Mouse (Mus musculus) frontal cortex, adult (tissue): ENCODE results near the gene Nectin2.
A peak's percentile ranks its signal among the peaks of the same experiment; 100 is the strongest.

ENCODE experiments used
- ATAC-seq: cut with Nextera tagmentation; 2 replicates; pipeline ENCODE4 v1.9.2; 2017; ENCODE audit warnings: mild to moderate bottlenecking, moderate library complexity, mixed read lengths; ENCODE audit not compliant: low TSS enrichment

Nectin2 gene

DNA sequence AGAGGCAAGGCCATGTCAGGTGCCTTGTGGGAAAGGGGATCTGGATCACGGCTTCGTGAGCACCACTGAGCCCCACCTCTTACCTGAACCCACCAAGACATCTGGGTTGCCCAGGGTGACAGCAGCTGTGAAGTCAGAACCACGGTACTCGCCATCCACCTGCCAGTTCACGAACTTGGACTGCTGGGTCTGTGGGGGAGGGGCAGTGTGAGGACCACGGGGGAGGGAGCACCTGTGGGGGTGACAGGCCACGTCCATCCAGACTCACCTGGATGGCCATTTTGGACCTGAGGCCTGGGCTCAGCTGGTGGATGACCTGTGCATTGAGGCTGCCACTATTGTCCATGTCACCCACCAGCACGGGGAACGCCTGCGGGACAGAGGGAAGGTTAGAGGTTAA is 39.6 kb downstream of the Nectin2 start:
- ATAC-seq: no peak

DNA sequence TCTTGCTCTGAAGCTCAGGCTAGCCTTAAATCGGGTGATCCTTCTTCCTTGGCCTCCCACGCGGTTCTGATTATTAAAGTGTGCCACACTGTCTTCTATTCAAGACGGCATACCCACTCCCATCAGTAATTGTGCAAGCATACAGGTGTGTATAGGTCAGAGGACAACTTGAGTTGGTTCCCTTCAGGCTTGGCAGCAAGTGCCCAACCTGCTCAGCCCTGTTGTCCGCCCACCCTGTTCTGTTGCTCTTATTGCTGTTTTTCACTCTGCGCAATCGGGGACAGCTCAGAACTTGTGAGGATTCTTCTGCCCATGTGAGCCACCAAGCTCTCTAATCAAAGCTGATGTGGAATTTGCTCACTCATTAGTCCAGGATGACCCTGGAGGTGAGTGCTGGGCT is 45.0 kb downstream of the Nectin2 start:
- ATAC-seq: no peak

- no peak for ATAC-seq
Measured at GRCm38 (mm10) chr7:19704475-19704874, 45.8 kb downstream of the Nectin2 start.

GRCm38 (mm10) chr7:19702859-19703555 is 47.3 kb downstream of the Nectin2 start:
- ATAC-seq: no peak

GRCm38 (mm10) chr7:19701069-19701761 is 49.1 kb downstream of the Nectin2 start:
- ATAC-seq: peak; percentile 53

GRCm38 (mm10) chr7:19700299-19701068 is 49.8 kb downstream of the Nectin2 start:
- no peak for ATAC-seq

DNA sequence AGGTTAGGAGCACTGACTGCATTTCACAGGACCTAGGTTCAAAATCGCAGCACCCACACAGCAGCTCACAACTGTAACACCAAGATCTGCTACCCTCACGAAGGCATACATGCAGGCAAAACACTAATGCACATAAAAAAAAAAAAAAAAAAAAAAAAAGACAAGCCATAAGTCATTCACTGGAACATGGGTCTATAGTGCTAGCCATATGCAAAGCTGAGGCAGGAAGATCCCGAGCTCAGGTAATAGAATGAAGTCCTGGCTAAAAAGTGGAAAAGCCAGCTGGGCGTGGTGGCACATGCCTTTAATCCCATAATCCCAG is 50.5 kb downstream of the Nectin2 start:
- no peak for ATAC-seq

GRCm38 (mm10) chr7:19698907-19699826 is 51.1 kb downstream of the Nectin2 start, which contains the start of gene Apoe:
Gene Apoe, minus strand, starts transcription at chr7:19699188.
- ATAC-seq: peak; percentile 39

DNA sequence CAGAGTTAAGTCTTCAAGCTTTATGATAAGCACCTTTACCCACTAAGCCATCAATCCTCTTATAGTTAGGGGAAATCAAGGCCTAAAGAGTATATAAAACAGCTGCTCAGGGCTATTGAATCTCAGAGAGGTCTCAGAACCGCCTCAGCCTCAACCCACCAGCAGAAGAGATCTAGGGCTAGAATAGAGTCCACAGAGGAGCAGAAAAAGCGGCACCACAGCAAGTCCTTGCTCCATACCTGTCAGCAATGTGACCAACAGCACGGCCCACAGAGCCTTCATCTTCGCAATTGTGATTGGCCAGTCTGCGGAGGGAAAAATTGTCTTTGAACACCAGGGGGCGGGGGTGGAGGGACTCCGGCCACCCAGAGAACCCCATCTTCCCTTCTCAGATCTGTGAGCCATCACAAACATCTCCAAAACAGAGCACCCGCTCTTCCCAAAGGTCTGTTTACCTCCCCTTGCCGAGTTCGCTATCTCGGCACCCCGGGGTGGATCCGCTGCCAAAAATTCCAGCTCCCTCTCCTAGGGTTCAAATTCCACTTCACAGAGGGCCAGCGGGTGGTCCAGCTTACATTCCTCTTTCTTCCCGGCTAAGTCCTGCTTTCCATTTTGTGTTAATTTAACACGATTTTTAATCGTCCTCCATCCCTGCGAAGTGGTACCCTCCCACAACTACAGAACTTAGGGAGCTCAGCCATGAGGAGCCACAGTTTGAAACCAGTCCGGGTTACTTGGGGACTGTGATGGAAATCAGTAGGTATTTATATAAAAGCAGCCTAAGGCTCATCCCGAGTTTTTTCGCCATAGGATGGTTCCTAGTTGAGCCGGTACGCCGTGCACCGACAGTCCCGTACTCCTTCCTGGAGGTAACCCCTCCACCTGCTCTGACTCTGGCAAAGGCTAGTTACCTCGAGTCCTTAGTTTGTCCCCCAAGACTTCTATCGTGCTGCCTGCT is 52.1 kb downstream of the Nectin2 start:
- peak; percentile 24; the same call in 1 of the 2 replicates for ATAC-seq

GRCm38 (mm10) chr7:19696336-19696873 is 53.9 kb downstream of the Nectin2 start:
- no peak for ATAC-seq

- ATAC-seq: no peak
Measured at GRCm38 (mm10) chr7:19695881-19696280, 54.4 kb downstream of the Nectin2 start.

DNA sequence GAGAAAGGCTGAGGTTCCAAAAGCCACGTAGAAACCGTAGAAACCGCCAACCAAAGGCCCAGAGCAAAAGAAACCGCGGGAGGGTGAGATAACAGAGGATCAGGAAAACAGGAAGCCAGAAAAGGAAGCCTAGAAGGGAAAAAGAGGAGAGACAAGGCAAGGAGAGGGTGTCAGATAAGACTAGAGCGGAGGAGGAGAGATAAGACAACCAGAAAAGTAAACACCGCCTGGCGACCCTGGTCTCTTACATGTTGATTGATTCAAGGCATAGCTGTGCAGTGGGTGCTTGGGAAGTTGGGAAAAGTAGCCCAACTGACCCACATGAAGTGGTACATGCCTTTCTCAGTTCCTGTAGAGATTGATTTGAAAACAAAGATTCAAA is 55.1 kb downstream of the Nectin2 start:
- ATAC-seq: no peak

DNA sequence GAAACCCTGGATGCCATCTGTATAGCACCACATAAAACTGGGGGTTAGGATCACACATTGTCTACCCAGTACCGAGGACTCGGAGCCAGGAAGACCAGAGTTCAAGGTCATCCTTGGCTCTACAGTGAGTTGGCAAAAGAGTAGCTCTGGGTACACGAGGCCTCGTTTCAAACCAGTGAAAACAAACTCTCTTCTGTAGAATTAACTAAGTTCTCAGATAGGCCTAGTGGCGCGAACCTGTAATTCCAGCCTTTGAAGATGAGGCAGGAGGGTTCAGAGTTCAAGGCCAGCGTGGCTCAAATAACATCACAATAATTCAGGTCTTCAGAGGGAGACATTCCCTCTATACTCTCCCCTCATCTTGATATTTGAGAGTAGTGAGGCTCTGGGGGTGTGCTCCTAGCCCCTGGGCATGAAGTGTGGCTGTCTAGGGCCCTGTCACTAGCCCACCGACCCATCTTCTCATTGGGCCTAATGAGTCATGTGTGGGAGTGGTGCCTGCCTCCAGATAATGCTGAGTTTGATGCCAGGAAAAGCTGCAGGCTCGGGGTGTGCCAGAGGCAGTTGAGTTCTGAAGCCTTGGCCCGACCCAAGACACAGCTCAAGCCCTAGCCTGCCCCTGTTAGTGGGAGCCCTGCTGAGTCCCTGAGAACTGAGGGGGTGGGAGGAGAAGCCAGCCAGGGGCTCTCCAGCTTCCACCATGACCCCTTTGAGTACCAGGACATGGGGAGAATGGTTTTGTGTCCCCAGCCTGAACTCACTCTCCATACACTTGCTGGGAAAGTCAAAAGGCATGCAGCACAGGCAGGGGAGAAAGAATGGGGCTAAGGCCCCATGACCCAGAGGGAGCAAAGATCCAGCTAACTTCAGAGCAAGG is 55.7 kb downstream of the Nectin2 start:
- ATAC-seq: no peak

DNA sequence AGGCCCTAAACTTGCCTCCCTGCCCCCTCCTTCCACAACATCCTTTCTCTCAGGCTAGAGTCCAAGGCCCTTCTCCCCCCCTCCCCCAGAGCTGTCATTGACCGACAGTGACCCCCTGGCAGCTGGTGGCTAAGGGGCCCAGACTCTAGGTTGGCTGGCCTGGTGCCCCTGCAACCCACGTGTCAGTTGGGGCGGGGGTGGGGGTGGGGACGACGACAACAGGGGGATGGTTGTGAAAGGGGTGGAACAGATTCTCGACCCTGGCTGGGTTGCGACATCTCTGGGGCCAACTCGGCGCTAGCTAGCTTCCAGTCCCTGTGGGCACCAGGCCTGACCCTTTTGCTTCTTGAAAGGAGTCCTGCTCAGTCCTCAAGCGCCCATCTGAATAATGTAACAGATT is 56.9 kb downstream of the Nectin2 start:
- ATAC-seq: peak; percentile 73

DNA sequence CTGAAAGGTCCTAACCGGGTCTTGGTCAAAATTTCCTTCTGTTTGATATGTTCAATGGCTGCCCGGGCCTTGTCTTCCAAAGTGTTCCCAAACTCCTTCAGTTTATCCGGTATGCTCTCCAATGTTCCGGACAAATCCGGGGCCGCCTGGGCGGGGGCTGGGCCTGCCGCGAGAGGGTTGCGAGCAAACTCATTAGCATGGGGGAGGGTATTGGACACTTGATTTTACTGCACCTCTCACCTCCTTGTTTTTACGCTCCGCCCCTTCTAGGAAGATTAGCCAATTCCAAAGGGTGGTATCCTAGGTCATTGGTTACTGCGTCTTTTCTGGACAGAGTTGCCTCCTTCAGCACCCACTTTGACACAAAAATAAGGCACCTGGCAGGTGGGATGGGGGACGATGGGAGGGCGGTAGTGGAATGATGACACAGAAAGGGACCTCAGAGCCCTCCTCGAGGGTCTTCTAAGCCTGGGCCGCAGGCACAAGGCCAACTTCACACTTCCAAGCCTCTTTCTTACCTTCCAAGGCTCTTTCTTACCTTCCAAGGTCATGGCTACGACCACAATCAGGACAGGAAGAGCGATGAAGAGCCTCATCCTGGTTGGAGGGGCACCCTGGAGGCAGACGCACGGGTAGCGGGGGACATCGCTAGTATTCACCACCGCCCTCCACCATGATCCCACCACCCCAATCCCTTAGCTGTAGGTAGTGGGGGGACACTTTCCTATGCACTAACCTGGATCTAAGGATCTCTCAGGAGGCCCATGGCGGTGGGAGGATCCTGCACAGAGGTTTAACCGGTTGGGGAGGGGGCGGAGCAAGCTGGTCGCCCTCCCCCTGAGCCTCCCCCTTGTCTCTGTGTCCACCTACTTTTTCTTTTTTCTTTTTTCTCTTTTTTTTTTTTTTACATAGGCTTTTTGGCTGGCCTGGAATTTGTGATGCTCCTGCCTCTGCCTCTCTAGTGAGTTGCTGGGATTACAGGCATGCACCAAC is 58.1 kb downstream of the Nectin2 start, which contains the start of gene Apoc1:
Gene Apoc1, minus strand, starts transcription at position 788 of the 993 bp plus-strand sequence.
- ATAC-seq: no peak

- no peak for ATAC-seq
Measured at GRCm38 (mm10) chr7:19691434-19691833, 58.8 kb downstream of the Nectin2 start.

DNA sequence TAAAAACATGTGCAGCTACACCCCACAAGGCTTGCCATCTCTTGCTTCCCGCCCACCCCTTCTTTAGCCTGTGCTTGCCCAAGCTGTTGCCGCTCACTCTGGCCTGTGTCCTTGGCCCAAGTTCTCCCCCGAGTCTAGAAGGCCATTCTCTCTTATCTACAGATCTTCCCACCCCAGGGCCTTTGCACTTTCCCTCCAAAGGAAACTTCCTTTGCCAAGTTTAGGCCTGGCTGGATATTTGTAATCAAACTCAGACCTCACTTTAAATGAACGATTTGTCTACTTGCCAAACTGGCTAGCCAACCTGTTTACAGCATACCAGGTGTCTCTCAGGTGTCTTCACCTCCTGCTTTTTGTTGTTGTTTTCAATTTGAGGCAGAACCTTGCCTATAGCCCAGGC is 59.4 kb downstream of the Nectin2 start:
- ATAC-seq: no peak

DNA sequence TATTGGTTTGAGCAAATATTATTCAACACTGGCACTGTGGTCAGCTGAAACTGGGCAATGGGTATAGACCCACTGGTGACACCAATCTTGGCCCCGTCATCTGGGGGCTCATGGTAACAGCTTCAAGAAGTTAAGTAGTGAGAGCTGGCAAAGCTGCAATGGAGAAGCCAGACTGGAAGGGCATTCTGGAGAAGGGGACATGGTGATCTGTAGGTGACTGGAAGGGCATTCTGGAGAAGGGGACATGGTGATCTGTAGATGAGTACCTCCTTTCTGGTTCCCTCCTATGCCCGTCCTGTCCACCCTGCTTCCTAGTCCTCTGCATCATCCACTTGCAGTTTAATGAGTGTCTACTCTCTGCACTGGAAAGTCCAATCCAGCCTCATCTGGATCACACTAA is 61.7 kb downstream of the Nectin2 start:
- no peak for ATAC-seq
